Mouse (Mus musculus) C2C12 (cell line): Measurements from ENCODE around the gene Ptrh2.

ENCODE experiments used
- CTCF ChIP-seq: IDR thresholded peaks from one replicate; pipeline ENCODE4 v1.5.1; 2011; ENCODE audit not compliant: control insufficient read depth, insufficient read depth, insufficient read length
- FOSL1 ChIP-seq: IDR thresholded peaks from one replicate; pipeline ENCODE4 v1.8.0; 2011; ENCODE audit warnings: mild to moderate bottlenecking, low read length; ENCODE audit not compliant: poor library complexity, insufficient read depth, severe bottlenecking

DNA sequence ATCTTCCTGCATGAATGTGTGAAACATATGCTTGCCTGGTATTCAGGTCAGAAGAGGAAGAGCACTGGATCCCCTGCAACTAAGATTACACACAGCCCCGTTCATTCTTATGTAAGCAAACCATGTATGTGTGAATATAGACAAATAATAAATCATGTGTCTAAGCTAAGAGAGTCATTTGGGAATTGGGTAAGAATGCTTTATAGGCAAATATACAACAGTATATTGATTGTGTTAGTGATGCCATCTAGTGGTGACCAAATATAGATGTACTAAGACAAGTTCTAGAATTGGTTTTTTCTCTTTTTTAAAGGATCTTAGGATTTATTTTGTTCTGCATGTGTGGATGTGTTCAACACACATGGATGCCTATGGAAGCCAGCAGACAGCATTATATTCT is 28.1 kb upstream of the Ptrh2 start:
- TF ChIP-seq CTCF (no peak), FOSL1 (no peak)
